Mouse (Mus musculus) small intestine, adult 2 months (tissue): ENCODE measurements around the gene Hoxa5. TPM values are rescaled to one million over a fixed set of nuclear protein-coding genes. Genes with fewer than 3 reads are reported as not detected.
A peak's percentile ranks its signal among the peaks of the same experiment; 100 is the strongest.

Experiments used
- H3K27ac ChIP-seq: fragments of 200-500 bp; 2 replicates; pipeline ENCODE4 v1.5.1; 2012; ENCODE audit warnings: low read depth, low read length, control low read depth, inconsistent platforms; ENCODE audit not compliant: insufficient read depth
- H3K27me3 ChIP-seq: fragments of 200-500 bp; 2 replicates; pipeline ENCODE4 v1.6.1; 2012; ENCODE audit warnings: mild to moderate bottlenecking, moderate library complexity, low read length, inconsistent platforms; ENCODE audit not compliant: control insufficient read depth, insufficient read depth
- H3K36me3 ChIP-seq: fragments of 200-500 bp; 2 replicates; pipeline ENCODE4 v1.6.1; 2012; ENCODE audit warnings: mild to moderate bottlenecking, low read length, control low read depth, inconsistent platforms; ENCODE audit not compliant: control insufficient read depth, insufficient read depth
- H3K4me1 ChIP-seq: fragments of 200-500 bp; 2 replicates; pipeline ENCODE4 v1.6.1; 2012; ENCODE audit warnings: low read length, inconsistent platforms, mixed read lengths; ENCODE audit not compliant: control insufficient read depth, insufficient read depth, insufficient read length
- H3K4me3 ChIP-seq: fragments of 200-500 bp; 2 replicates; pipeline ENCODE4 v1.5.1; 2012; ENCODE audit warnings: low read depth, mild to moderate bottlenecking, control low read depth, inconsistent platforms, low read length, moderate library complexity
- CTCF ChIP-seq: fragments of 200-500 bp; IDR thresholded peaks from 2 replicates; pipeline ENCODE4 v1.5.1; 2012; ENCODE audit warnings: low read depth, mild to moderate bottlenecking, control low read depth, inconsistent platforms, low read length, moderate library complexity, mixed read lengths; ENCODE audit not compliant: insufficient replicate concordance, insufficient read length; ENCODE audit errors: extremely low read depth
- POLR2A ChIP-seq: fragments of 200-500 bp; IDR thresholded peaks from 2 replicates; pipeline ENCODE4 v1.6.1; 2012; ENCODE audit warnings: low read depth, mild to moderate bottlenecking, control low read depth, inconsistent platforms, low read length, moderate library complexity
- WGBS: fragments of 180-500 bp; shearing (Covaris S2); methylation state at CpG from one replicate; pipeline ENCODE4 v1.1.7; 2018; 5-methylcytosine and 5-hydroxymethylcytosine counted together
- polyA plus RNA-seq: library from polyadenylated mRNA; depleted of rRNA; stranded (reverse); fragments of >200 nt; gene quantifications from 2 replicates; pipeline ENCODE4 v1.2.3, GENCODE M21; 2012

The Hoxa5 gene
- polyA plus RNA-seq, 1 experiment = 4.7 TPM

- H3K27me3 ChIP-seq = peaks cover 92% of the 10 kb centered on the region
- WGBS = 4% methylated on average over 44 of the region's 44 CpGs
- TF ChIP-seq POLR2A = no peak
- TF ChIP-seq CTCF = no peak
Measured at GRCm38 (mm10) chr6:52229558-52230416, 25.4 kb upstream of the Hoxa5 start.

GRCm38 (mm10) chr6:52228475-52229465 lies 24.4 kb upstream of the Hoxa5 start:
- no peak for TF ChIP-seq POLR2A
- TF ChIP-seq CTCF = no peak
- no peak overlapping the region for H3K4me3 ChIP-seq
- peaks cover 91% of the 10 kb centered on the region for H3K27me3 ChIP-seq
- H3K4me1 ChIP-seq = peaks cover 4% of the 10 kb centered on the region; the same call in 1 of the 2 replicates
- no peak overlapping the region for H3K27ac ChIP-seq
- WGBS = 6% methylated on average over 38 of the region's 38 CpGs
- no peaks in the 10 kb centered on the region for H3K36me3 ChIP-seq

More at GRCm38 (mm10) chr6:52229558-52230416, 25.4 kb upstream of the Hoxa5 start:
- Histone ChIP-seq H3K4me3 (no peak overlapping the region), H3K27ac (no peak overlapping the region), H3K4me1 (peaks cover 4% of the 10 kb centered on the region; the same call in 1 of the 2 replicates), H3K36me3 (no peaks in the 10 kb centered on the region)

- TF ChIP-seq POLR2A (no peak), CTCF (no peak)
- Histone ChIP-seq H3K4me3 (no peak overlapping the region), H3K27me3 (peaks cover 85% of the 10 kb centered on the region), H3K36me3 (no peaks in the 10 kb centered on the region), H3K27ac (no peak overlapping the region), H3K4me1 (peaks cover 4% of the 10 kb centered on the region; the same call in 1 of the 2 replicates)
- 16% methylated on average over 11 of the region's 11 CpGs for WGBS
Measured at GRCm38 (mm10) chr6:52227470-52228222, 23.3 kb upstream of the Hoxa5 start.

- peaks cover 85% of the 10 kb centered on the region for H3K27me3 ChIP-seq
- peaks cover 5% of the 10 kb centered on the region; the same call in 1 of the 2 replicates for H3K4me1 ChIP-seq
- H3K4me3 ChIP-seq = no peak overlapping the region
- H3K27ac ChIP-seq = no peak overlapping the region
- TF ChIP-seq CTCF (no peak), POLR2A (no peak)
- 7% methylated on average over 26 of the region's 26 CpGs for WGBS
- H3K36me3 ChIP-seq = no peaks in the 10 kb centered on the region
Measured at GRCm38 (mm10) chr6:52226569-52227257, 22.3 kb upstream of the Hoxa5 start.

- 4% methylated on average over 69 of the region's 69 CpGs for WGBS
- no peak for TF ChIP-seq CTCF
- no peak for TF ChIP-seq POLR2A
- Histone ChIP-seq H3K4me3 (peak overlapping the region; percentile 8; the same call in 1 of the 2 replicates), H3K27ac (no peak overlapping the region), H3K27me3 (peaks cover 89% of the 10 kb centered on the region), H3K36me3 (no peaks in the 10 kb centered on the region), H3K4me1 (peaks cover 9% of the 10 kb centered on the region)
Measured at GRCm38 (mm10) chr6:52225612-52226568, 21.5 kb upstream of the Hoxa5 start.
